Mouse (Mus musculus) urinary bladder, postnatal 25 days (tissue): ENCODE data around the gene Cnot10.
A peak's percentile ranks its signal among the peaks of the same experiment; 100 is the strongest.
"Not testable (repeated sequence)": the region's sequence is repeated elsewhere in the genome, so short reads cannot be mapped to it uniquely, and the experiment has no call there.

Experiments
- DNase-seq: peaks from one replicate; pipeline ENCODE4 v3.0.0; 2022; ENCODE audit warnings: low spot score

Cnot10 gene

DNA sequence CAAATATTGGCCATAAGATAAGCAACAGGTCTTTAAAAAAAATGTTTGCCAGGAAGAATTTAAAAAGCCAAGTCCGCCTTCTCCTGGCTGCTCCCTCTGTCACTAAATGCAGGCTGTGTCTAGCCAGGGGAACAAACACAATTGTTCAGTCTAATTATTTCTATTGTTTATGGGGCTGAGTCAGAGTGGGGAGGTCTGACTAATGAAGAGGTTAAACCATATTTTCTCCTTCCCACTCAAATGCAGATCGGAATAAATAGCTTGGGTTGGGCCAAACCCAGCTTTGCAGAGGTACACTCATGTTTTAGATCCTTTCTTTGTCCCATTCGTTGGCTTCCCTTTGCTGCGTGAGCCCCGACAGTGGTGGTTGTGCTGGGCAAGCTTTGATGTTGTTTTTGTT is 9.4 kb upstream of the Cnot10 start:
- no peak for DNase-seq

DNA sequence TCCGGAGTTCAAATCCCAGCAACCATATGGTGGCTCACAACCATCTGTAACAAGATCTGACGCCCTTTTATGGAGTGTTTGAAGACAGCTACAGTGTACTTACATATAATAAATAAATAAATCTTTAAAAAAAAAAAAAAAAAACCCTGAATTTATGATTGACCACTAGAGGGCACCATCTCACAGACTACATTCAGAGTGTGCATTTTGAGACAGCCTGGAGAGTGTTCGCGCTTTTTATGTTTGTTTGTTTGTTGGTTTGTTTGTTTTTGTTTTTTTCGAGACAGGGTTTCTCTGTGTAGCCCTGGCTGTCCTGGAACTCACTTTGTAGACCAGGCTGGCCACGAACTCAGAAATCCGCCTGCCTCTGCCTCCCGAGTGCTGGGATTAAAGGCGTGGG is 8.5 kb upstream of the Cnot10 start:
- DNase-seq = not testable (repeated sequence)

DNA sequence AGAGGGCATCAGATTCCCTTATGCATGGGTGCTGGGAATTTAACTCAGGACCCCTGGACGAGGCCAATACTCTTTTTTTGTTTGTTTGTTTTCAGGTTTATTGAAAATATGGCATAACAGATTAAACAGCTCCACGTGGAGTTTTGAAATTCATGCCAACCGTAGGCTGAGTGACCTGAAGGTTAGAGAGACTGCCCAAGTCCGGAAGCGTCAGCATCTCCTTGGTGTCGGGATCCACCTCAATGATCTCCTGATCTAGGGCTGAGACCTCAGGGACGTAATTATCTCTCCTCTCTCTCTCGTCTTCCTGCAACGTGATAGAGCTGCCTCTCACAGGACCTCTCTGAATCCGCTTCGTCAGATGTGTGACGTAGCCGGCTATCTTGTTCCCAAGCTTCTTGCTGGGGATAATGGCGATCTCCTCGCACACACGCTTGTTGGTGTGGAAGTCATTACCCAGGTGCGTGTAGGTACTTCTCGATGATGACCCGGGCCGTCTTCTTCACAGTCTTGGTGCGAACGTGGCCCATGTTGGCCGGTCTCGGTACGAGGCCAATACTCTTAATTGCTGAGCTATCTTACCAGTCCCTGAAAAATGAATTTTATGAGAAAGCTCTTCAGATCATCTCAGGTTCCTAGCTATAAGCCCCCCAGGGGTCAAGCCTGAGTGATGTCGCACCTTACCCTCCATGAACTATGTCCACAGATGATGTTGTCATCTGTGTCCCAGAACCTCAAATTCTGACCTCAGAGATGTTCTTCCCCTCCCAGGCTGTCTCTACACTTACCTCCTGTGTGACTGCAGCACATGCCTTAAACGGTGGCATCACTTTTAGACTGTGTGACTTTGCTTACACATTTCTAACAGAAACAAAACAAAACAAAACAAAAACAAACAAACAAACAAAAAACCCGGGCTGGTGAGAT is 7.8 kb upstream of the Cnot10 start:
- no peak for DNase-seq

DNA sequence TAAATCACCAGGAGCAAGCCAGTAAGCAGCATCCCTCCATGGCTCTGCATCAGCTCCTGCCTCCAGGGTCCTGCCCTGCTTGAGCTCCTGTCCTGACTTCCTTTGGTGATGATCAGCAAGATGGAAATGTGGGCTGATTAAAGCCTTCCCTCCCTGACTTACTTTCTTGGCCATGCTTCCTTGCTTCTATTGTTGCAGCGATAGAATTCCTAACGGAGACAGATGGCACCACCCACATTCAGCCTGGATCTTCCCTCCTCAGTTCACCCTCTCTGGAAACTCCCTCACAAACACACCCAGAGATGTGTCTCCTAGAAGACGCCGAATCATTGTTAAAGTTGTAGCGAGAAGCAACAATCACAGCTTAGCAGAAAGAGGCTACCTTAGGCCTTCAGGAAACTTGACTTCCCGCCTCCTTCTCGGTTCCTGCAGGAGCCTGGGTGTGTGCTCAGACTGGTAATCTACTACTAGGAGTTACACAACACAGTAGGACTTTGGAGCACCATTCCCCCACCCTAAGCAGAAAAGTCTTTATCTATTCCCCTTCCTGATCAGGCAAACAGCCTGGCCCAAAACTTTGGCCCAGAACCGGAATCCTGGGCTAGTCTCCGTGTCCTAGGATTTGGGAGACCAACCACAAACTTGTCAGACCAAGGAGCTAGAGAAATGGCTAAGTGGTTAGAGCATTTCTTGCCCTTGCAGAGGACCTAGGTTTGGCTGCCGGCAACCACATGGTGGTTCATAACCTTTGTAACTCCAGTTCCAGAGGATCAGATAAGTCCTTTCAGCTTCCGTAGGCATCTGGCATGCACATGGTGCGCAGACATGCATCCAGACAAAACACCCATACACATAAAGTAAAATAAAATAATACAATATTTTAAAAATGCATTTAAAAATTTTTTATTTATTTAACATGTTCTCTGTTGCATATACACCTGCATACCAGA is 6.8 kb upstream of the Cnot10 start:
- no peak for DNase-seq

DNA sequence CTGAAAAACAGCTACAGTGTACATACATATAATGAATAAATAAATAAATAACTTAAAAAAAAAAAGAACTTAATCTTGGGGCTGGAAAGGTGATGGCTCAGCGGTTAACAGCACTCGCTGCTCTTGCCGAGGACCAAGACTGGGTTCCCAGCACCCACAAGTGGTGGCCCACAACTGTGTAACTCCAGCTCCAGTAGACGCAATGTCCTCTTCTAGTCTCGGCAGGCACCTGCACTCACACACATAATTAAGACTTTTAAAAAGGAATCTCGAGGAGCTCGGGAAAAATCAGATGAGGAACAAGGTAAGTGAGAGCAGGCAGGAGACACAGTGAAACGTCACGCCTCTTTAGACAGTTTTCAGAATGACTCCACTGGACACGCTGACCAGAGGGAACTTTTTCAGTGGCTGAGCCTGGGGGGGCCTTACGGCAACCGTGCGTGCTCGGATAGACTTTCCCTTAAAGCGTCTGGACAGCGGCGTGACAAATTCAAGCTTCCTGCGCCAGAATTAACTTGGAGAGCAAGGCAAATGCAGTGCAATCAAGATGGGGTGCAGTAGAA is 717 bp downstream of the Cnot10 start:
- DNase-seq = no peak

DNA sequence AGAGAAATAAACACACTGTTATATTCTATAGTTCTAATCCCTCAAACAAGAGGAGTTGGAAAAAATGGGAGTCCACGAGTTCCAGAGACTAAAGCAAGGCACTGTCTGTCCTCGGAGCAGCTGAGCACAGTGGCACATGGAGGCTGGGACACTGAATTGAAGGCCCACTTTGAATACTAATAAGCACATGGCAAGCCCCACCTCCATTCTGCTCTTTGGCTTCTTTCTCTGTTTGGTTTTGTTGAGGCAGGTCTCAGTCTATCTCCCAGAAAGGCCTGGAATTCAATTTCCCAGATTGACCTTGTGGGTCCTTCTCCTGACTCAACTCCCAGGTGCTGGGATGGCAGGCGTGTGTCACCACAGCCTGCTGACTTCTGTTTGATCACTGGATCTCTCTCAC is 3.2 kb downstream of the Cnot10 start:
- no peak for DNase-seq

DNA sequence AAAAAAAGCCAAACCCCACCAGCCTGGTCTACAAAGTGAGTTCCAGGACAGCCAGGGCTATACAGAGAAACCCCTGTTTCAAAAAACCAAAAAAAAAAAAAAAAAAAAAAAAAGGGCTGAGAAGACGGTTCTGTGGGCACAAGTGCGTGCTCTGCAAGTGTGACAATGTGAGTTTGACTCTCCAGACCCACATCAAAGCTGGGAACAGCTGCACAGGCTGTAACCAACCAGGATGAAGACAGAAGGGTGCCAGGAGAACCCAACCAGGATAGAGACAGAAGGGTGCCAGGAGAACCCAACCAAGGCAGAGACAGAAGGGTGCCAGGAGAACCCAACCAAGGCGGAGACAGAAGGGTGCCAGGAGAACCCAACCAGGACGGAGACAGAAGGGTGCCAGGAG is 3.8 kb downstream of the Cnot10 start:
- no peak for DNase-seq

DNA sequence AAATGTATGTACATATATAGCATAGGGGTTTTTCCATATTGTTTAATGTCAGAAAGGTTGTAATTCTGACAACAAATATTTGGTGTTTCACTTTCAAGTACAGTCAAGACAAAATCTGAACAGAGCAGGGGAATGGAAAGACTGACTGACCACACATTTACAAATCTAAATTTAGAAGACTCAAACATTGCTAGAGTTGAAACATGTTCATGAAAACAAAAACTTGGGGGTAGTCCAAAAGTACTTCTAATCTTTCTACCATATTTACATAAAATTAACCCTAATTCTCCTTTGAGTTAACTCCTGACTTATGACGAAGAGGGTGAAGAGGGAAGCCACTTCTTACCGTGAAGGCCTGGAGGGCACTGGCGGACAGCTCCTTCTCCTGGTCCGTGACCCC is 7.7 kb downstream of the Cnot10 start:
- DNase-seq = no peak

DNA sequence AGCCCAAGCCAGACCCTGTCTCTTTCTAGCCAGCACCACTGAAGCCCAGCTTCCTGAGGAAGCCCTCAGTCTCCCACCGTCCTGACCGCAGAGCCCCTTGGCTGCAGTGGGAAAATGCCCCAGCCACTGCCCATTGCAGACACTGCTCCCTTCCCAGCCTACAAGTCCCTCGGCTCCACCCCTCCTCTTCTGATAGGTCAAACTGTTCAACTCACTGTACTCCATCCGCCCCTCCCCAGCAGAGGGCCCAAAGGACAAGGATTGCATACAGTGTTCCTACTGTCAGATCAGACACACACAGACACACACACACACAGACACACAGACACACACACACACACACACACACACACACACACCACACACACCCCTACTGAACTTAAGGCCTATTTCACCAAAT is 13.3 kb downstream of the Cnot10 start:
- no peak for DNase-seq

DNA sequence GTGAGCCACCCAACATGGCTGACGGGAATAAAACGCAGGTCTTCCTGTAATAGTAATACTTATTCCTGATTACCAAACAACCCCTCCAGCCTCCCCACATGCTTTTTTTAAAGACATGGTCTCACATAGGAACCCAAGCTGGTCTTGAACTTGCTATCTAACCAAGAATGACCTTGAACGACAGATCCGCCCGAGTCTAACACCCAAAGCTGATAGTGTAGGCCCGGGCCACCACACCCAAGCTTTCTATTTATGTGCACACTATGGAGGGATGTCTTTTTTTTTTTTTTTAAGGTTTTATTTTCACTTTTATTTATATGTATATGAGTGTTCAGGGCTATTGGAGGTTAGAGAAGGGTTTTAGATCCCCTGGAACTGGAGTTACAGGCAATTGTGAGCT is 15.8 kb downstream of the Cnot10 start:
- DNase-seq = no peak

DNA sequence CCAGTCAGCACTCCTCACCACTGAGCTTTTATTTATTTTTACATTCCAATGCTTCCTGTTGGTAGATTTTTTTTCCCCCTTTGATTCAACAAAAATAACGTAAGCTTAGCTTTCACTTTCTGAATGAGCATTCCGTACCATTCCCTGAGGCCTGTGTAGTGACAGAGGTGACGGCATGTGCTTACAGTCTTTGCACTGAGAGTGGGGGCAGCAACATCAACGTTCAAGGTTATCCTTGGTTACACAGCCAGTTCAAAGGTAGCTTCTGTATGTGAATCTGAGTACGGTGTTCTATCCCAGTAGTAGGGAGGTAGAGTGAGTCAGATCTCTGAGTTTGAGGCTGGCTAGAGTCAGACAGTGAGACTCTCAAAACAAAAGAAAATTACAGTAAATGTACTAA is 18.8 kb downstream of the Cnot10 start:
- no peak for DNase-seq

DNA sequence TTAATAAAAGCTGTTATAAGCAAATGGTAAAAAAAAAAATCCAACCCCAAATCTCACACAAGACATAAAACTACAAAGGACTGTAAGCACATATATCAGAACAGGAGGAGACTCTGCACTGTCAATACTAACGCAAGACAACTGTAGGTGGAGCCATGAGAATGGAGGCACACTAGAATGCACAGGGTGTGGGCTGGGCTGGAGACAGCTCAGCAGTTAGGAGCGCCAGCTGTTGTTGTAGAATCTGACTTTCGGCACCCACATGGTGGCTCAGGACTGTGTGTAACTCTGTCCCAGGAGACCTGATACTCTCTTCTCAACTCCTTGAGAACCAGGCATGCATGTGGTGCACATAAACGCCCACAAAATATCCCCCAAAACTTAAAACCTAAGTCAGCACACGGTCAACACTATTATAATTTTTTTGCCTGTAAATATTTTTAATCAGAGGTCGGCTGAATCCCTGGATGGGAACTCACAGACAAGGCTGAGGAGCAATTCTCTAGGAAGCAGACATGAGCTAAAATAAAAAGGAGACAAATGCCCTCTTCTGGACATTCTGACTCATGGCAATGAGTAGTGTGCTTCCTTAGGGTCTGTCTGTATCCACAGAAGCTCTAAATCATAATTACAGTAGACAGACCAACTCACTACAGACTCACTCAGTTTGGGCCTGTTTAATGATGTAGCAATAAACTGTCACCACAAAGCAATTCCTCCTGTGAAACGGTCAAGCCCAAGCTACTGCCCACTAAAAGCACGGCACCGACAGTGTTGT is 25.6 kb downstream of the Cnot10 start:
- DNase-seq = no peak

DNA sequence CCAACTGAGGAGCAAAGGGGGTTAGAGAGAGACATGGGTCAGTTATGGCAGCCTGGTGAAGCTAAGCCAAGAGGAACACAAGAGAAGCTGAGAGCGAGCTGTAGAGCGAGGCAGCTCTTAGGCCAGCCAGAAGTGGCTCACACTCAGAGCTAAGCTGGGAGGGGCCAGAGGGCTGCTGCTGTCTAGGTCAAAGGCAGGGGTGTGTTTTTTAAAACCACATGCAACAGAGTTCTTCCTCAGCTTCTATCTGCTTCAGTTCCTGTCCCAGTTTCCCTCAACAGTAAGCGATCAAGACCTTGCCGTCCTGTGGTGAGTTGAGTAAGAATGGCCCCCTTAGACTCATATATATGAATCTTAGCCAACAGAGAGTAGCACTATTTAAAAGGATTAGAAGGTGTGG is 27.0 kb downstream of the Cnot10 start:
- no peak for DNase-seq

DNA sequence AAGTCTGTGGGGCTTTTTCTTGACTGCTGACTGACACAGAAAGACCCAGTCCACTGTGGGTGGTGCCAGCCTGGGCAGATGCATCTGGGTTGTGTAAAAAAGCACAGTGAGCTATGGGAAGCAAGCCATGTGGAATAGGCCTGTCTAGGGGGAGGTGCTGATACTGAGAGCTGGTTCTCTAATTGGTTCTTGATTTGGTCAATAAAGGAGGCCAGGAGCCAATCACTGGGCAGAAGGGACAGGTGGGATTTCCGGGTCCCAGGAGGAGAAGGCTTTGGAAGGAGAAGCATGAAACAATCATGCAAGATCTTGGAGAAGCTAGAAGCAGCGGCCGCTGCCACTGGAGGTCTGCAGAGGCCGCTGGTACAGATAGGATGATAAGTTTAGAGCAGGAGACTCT is 27.4 kb downstream of the Cnot10 start:
- no peak for DNase-seq

DNA sequence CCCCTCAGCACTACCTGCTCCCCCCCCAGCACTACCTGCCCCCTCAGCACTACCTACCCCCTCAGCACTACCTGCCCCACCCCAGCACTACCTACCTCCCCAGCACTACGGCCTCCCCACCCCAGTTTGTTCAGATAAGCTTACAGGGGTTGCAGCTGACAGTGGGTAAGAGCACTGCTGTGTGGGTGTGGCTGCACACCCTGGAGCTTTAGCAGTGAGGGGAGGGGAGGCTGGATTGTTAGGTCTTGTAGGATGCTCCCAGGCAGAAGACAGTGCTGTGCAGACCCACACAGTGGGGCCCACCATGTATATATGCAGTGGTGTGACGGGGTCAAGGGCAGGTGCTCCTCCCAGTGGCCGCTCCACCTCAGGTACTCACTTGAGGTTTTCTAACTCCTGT is 29.7 kb downstream of the Cnot10 start:
- no peak for DNase-seq

DNA sequence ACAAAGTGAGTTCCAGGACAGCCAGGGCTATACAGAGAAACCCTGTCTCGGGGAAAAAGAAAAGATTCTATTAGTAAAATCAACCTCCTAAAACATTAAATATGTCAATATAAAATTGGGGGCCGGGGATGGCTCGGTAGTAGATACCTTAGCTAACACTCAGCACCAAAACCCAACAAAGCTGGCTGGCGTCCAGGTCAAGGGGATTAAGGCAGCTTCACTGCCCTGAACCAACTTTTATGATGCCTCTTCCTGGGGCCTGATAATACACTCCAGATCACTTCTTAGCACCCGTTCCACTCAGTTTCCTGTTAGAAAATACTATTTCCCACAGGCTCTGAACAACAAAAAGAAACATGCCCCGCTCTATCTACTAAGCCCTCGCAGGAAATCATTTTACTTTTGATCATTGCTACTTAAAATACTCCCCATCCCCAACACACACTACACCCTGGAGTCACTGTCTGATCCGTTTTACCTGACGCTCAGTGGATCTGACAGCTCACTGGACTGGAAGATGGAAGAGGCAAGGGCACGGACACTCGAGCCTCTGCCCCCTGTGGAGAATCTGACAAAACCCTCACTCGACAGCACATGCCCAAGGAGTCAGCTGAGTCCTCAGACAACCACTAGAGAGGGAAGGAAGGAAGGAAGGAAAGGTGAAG is 36.0 kb downstream of the Cnot10 start:
- no peak for DNase-seq

DNA sequence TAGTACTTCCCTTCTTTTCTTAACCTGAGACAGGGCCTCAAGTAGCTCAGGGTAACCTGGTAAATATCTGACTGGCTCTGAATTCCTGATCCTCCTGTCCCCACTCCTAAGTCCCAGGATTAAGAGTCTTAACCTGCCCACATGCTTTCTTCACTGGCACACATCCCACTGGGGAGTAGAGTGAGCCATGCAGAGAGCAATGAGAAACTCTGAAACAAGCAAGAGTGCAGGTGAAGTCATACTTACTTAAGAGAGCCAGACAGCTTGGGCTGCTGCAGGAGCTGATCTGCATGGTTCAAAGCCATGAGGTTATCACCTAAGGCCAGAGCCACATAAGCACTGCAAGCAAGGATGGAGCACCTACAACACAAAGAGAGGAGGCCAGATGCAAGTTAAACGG is 38.9 kb downstream of the Cnot10 start:
- DNase-seq = no peak

DNA sequence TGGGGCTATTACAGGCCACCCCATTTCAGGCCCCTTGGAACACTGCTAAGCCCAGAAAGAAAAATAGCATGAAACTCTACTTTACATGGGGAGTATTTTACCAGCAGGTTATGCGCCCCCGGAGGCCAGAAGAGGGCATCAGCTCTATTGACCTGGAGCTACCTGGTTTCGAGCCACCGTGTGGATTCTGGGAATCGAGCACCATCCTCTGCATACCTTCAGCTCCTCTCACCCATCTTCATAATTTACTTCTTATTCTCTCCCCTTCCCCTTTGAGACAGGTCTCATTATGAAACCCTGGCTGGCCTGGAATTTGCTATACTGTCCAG is 55.0 kb downstream of the Cnot10 start:
- DNase-seq = no peak

DNA sequence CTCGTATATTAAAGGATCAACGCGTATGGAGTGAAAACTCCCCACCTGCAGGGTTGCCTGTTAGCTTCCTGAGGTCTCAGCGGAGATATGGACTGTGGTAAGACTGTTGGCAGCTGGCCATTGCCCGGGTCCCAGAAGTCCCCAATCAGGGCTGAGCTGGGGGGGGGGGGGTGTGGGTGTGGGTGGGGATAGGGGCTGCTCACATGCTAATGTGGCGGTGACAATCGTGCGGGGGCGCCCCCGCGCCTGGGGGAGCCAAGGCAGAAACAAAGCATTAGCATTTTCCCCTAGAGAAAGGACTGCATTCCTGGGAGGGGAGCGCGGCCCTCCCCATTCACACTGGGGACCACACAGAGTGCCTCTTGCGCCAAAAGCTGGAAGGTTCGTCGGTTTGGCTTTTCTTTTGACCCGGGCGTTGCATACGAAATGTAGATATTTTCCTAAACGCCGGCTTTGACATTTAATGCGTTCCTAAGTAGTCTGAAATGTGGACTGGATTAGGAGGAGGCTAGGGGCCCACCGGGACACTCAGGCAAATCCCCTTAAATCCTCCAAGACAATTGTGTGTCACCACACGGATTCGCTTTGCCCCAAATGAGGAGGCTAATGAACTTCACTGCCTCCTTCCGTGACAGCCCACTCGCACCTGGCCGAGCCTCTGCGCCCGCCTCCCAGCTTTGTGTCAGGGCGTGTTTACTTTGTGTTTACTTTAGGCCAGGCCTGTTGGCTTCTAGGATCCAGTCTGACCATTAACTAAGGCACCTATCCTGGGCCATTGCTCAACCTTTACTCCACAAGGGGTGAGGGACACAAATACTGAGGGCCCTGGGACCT is 55.6 kb downstream of the Cnot10 start:
- no peak for DNase-seq

DNA sequence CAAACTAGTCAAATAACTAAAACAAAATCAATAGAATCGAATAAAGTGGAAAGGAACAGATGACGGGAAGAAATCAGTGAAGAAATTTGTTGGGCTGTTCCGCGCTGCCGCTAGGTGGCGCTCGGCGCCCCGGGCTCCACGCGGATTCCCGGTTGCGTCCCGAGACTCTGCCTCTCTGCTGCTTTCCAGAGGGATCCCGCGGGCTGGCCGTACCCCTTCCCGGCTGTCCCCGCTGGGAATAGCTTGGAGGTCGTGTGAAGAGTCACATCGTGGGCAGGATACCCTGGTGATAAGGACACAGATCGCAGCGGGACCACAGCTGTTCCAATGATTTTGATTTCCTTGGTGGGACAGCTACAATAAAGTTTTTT is 56.2 kb downstream of the Cnot10 start:
- DNase-seq = peak; percentile 70

DNA sequence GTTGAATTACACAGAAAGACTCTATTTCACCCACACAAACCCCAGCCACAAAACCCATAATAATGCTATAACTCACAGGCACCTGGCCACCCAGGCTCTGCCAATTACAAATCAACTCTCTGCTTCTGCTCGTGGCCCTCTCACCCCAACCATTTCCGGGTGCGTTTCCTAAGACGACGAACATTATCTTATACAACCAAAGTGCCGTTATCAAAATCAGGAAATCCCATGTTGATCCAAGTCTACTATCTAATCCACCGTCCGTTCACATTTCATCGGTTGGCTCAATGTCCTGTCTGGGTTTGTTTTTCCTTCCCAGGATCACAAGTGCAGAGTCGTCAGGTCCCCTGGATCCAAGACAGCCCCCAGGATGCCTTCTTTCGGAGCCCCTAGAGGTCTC is 61.3 kb downstream of the Cnot10 start:
- no peak for DNase-seq
